Mouse (Mus musculus) cerebral cortex, adult 2 months (tissue): Measurements from ENCODE around the gene Il22.

Source experiments
- WGBS: fragments of 180-500 bp; shearing (Covaris S2); methylation state at CpG from one replicate; pipeline ENCODE4 v1.1.7; 2018; 5-methylcytosine and 5-hydroxymethylcytosine counted together

Il22 gene

DNA sequence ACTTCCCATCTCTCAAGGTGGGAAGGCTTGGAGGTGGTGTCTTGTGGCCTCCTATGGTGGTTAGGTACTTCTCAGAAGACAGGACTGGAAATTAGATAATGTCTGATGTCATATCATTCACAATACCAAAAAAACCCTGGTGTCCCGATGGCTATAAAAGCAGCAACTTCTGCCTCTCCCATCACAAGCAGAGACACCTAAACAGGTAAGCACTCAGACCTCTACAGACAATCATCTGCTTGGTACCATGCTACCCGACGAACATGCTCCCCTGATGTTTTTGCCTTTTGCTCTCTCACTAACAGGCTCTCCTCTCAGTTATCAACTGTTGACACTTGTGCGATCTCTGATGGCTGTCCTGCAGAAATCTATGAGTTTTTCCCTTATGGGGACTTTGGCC, at the start of gene Il22:
Il22 (plus strand) TSS at position 301 of the 400 bp plus-strand sequence.
- WGBS = 93% methylated on average over 4 of the region's 4 CpGs

DNA sequence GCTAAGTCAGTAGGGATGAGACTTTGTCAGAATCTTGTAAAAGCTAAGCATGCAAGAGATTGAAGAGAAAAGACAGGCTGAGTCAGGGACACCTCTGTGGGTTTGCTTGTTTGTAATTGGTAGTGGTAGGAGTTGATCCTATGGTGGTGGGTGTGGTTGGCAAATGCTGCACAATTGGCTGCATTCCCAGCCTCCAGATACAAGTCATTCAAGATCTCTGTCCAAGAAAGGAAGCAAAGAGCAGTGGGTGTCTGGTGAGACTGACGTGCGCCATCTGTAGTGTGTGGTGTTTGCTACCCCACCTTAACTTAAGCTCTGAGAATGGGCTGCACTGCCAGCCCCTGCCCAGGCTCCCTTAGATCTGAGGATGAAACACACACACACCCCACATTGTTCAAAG, 43.6 kb upstream of the Il22 start:
- WGBS = 53% methylated on average over 2 of the region's 2 CpGs

DNA sequence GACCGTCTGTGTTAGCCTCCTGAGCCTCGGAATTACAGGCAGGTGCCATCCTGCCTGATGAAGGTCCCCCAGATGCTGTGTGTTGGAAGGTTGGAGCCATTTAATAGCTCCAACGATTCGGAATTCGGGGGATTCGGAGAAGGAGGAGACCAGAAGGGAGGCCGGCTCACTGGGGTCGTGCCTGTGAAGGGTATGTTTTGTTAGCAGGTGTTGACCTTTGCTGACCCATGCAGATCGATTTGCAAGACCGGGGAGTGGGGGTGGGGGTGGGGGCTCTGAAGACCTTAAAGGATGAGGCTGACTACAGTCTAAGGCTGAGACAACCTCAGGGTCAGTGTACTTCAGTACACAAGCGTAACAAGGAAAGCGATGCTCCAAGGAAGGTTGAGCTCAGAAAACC, 35.5 kb upstream of the Il22 start:
- 88% methylated on average over 12 of the region's 12 CpGs for WGBS

GRCm38 (mm10) chr10:118172416-118172815, 32.3 kb upstream of the Il22 start:
- WGBS = 40% methylated on average over 8 of the region's 8 CpGs

DNA sequence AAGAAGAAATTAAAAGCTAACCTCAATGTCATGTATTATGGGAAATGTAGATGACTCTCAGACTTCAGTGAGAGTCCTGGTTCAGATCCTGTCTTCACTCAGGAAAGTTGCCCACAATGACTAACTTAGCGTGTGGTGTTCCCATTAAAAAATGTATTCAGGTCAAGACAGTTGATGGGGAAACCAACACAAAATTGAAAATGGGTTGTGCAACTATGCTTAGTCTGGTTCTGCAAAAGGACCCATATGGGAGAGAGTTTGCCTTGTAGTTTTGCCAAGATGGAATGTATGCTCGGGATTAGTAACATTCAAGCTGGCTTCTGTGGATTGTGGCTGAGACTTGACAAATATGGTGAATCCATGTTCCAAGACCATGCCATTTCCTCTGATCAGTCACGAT, 31.9 kb upstream of the Il22 start:
- WGBS = 56% methylated on average over 3 of the region's 3 CpGs

DNA sequence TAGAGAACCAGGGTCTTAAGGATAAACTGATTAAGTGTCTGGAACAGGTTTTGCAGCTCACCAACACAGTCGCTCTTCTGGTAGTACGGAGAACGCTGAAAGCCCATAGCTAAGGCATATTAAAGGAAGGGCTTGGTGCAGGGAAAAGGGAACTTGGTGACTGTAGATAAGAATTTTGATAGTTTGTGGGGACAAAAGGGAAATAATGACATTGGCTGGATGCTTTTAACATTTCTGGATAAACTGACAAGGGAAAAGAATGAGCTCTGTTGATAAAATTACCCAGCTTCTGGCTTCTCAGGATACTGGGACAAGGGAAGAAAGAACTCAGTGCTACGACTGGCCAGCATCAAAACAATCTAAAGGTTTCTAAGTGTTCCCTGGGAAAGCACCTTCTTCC, 29.2 kb upstream of the Il22 start:
- WGBS = 82% methylated on average over 4 of the region's 4 CpGs

DNA sequence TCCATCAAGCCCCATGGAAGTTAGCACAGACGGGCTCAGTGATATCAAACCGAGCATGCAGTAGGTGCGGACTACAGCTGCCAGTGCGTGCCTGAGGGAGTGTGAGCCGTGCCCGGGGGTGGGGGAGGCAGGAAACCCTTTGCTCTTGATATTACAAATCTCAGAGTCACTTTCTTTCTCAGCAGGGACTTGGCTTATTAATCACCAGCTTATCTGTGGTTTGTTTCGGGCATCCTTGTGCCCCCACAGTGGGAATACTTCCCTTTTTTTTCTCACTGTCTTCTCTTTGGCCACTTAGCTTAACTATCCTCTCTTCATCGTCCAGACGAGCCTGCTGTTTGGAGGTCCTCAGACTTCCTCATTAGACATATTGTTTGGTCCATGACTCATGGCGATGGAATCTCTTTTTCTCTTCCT, 26.0 kb upstream of the Il22 start:
- 76% methylated on average over 10 of the region's 10 CpGs for WGBS

GRCm38 (mm10) chr10:118179265-118179664, 25.5 kb upstream of the Il22 start:
- 84% methylated on average over 11 of the region's 11 CpGs for WGBS

- WGBS = 43% methylated on average over 3 of the region's 3 CpGs
Observed at GRCm38 (mm10) chr10:118195150-118195549, 9.6 kb upstream of the Il22 start.

- WGBS = 84% methylated on average over 3 of the region's 4 CpGs
Observed at GRCm38 (mm10) chr10:118215719-118216393, 11.1 kb downstream of the Il22 start.

DNA sequence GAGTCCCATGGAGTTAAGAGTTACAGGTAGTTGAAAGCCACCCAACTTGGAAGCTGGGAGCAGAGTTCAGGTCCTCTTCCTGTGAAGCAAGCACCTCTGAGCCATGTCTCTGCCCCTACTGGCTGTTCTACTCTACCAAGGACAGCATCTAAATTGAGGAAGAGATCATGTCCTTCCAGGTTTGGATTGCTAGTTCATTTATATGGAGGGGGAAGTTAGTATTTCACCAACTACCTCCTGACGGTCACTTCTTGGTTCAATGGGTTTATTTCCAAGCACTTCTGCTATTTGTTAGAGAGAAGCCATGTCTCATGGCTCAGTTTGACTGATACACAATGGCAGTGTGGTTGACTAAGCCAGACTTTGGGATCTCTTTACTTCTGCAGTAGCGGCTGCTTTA, 22.9 kb downstream of the Il22 start:
- WGBS = 83% methylated on average over 1 of the region's 2 CpGs

- 83% methylated on average over 1 of the region's 5 CpGs for WGBS
Observed at GRCm38 (mm10) chr10:118232607-118233006, 27.9 kb downstream of the Il22 start.

DNA sequence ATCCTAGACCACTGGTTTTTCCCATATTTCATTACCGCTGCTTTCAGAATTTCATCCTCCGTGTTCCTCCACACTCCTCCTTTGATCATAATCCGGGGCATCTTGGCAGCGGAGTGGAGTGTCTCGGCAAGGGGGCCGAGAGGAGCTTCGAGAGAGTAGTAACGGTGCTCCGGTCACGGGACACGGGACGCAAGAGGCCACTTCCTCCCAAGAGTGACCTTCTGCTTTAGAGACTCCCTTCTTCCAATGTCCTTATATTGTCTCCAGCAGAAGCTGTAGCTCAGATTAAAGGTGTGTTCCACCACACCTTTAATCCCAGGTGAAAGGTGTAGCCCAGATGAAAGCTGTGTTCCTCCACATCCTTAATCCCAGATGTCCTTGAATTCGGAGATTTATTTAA, 35.9 kb downstream of the Il22 start, which contains the start of gene Gm32717:
Gm32717 (minus strand) TSS at position 101 of the 400 bp plus-strand sequence.
- no CpG with 5 or more reads among the region's 13 CpGs for WGBS

GRCm38 (mm10) chr10:118249006-118249595, 44.4 kb downstream of the Il22 start:
- WGBS = 38% methylated on average over 11 of the region's 11 CpGs

DNA sequence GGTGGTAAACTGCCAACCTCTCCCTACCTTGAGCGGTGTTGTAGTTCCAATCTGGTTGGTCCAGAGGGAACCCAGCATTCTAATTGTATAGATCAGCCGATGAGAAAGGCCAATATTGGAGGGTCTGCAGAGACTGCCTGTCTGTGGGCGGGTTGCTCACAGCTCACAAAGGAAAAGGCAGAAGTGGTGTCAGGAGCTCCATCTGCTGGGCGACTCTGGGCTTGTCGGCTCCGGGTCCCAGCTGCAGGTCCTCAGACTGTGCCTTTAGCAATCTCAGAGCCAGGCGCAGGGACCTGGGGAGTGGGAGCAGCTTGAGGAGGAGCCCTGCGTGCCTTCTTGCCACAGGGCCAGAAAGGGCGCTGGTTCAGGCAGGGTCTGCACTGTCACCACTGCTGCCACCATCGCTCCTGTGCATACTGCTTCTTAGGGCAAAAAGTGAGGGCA, 46.1 kb downstream of the Il22 start:
- 41% methylated on average over 10 of the region's 10 CpGs for WGBS

DNA sequence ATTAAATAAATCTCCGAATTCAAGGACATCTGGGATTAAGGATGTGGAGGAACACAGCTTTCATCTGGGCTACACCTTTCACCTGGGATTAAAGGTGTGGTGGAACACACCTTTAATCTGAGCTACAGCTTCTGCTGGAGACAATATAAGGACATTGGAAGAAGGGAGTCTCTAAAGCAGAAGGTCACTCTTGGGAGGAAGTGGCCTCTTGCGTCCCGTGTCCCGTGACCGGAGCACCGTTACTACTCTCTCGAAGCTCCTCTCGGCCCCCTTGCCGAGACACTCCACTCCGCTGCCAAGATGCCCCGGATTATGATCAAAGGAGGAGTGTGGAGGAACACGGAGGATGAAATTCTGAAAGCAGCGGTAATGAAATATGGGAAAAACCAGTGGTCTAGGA, 53.6 kb downstream of the Il22 start, which contains the start of gene Gm32802:
Gm32802 (plus strand) TSS at position 301 of the 400 bp plus-strand sequence.
- WGBS = no CpG with 5 or more reads among the region's 13 CpGs
